Mouse (Mus musculus): ENCODE results near the gene Grin1. TPM values are rescaled to one million over a fixed set of nuclear protein-coding genes. Genes with fewer than 3 reads are reported as not detected.
"Not testable (repeated sequence)": the region's sequence is repeated elsewhere in the genome, so short reads cannot be mapped to it uniquely, and the experiment has no call there.

The Grin1 gene
- total RNA-seq, 2 experiments from 2014 or later = 0.47 to 0.63 TPM

DNA sequence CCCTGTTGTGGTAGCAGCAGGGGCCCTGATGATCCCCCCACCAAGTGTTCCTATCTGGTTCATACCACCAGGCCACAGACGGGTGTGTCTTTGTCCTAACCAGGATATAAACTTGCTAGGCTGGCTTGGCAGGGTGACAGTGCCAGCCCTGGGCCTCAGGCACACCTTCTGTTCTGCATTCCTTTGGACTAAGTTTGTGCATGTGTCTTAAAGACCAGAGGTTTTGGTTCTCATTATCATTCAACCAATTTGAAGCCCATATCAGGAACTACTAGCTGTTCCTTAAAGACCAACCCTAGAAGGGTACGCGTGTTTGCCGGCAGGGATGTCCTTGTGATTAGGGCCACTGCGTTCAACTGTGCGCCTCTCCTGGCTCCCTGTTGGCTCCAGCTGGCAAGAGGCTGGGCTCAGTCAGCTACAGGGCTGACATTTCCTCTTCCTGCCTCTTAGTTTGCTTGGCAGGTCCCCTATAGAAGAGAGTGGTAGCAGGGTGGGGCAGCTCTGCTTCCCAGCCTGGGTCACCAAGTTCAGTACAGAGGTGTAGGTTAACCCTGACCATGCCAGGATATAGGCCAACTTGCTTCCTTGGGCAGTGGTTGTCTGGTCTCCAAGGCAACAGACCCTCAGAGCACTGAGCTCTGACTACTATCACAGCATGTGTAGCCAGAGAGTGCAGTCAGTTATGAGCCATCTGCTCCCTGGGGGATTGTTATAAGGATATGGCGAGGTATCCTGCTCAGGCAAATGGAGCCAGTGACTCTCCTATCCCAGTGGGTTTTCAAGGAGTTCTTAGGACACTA, 31.9 kb downstream of the Grin1 start:
- no peak for DNase-seq

DNA sequence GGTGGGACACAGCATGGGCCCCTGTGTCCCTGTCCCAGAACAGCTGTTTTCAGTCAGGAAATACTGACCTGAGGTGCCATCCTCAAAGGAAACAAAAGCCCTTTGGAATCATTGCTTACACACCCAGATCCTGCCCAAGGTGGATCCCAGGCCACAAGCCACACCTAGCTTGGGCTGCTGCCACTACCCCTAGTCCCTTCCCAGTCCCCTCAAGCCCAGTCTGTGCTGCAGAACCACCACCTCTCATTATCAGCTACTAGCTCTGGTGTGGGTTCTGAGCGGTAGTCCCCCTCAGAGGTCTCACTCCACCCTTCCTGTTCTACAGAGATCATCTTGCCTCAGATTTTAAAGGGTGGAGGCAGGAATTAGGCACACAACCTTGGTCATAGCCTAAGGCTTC, 32.7 kb downstream of the Grin1 start:
- DNase-seq = no peak

DNA sequence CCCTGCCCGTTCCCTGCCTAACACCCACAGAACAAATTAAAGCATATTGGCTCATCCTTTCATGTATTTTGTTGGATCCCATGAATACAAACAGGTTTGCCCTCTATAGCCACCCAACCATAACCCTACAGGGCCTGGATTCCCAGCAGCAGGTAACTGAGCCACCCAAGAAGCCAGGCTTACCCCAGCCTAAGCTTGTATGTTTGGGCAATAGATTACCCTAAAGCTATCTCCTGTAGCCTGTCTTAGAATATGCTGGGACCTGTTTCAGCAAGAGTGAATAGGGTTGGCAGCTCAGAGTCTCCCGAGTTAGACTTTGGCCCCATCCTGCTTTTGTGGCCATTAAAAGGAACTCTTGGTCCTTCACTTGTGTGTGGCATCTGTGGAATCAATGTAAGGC, 33.4 kb downstream of the Grin1 start:
- DNase-seq = no peak

GRCm38 (mm10) chr2:25278928-25279882, 39.8 kb downstream of the Grin1 start:
- peak; percentile 85 for DNase-seq

- DNase-seq = no peak
Observed at GRCm38 (mm10) chr2:25273010-25273409, 46.0 kb downstream of the Grin1 start.

GRCm38 (mm10) chr2:25272515-25272914, 46.5 kb downstream of the Grin1 start:
- DNase-seq = no peak

DNA sequence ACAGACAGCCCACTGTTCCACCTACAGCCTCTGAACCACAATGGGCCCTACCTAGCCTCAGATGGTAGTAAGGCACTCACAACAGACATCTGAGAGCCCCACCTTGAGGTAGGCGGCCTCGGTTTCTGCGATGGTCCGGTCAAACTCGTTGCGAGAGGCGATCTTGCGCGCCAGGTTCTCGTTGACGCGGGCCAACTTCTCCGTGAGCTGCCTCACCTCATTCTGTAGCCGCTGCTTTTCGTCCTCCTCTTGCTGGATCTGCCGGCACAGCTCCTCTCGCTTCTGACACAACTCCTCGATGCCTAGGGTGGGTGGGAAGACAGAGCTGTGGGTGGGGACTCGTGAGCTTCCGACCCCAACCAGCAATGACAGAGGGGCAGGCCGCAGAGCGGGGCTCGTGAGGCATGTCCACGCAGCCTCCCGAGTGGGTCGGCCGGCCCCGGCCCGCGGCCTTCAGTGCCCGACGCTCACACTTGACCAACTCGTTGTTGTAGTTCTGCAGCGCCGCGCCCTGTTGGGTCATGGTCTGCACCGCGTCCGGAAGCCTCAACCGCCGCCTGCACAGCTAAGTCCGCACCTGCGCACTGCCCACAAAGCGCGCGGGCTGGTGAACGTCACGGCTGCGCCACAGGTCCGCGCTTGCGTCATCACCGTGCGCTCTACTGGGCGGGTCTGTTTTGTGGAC, 47.0 kb downstream of the Grin1 start, which contains the start of the genes Ssna1 and Anapc2:
TSS of gene Ssna1 (minus strand) at position 612 of the 685 bp plus-strand sequence.
TSS of gene Anapc2 (plus strand) at position 652 of the 685 bp plus-strand sequence.
- peak; percentile 98 for DNase-seq

- DNase-seq = no peak
Observed at GRCm38 (mm10) chr2:25267746-25268309, 51.2 kb downstream of the Grin1 start.

DNA sequence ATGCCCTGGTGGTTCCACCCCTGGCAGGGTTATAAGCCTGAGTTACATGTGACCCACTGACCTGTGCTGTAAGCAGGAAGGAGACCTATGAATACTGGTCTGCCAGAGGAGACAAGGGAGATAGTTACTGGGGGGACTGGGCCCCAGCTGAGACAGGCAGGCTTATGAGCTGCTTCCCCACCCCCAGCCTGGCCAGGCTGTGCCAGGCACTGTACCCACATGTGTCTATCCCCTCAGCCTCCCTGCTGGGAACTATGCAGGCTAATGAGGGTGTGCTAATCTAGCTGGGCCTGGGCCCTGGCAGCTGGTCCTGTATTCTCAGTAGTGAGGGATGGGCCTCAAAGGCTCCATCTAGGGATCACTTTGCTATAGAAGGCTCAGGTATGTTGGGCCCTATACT, 51.7 kb downstream of the Grin1 start:
- no peak for DNase-seq

DNA sequence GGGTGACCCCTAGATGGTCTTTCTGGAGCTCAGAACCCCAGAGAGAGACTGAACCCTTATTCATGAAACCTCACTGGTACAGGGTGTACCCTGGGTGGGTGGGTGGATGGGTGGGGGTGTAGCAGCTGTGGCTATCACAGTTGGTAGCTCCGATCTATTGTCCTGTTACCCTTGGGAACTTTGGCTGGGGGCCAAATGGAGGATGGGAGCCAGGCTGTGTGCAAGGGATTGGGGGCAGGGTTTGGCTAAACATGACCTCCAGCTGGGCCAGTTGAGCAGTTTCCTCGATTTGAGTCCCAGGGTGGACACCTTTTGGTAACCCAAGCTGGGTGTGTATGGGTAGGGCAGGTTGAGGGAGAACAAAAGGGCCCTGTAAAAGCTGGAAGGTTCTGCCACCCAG, 52.3 kb downstream of the Grin1 start:
- DNase-seq = no peak

DNA sequence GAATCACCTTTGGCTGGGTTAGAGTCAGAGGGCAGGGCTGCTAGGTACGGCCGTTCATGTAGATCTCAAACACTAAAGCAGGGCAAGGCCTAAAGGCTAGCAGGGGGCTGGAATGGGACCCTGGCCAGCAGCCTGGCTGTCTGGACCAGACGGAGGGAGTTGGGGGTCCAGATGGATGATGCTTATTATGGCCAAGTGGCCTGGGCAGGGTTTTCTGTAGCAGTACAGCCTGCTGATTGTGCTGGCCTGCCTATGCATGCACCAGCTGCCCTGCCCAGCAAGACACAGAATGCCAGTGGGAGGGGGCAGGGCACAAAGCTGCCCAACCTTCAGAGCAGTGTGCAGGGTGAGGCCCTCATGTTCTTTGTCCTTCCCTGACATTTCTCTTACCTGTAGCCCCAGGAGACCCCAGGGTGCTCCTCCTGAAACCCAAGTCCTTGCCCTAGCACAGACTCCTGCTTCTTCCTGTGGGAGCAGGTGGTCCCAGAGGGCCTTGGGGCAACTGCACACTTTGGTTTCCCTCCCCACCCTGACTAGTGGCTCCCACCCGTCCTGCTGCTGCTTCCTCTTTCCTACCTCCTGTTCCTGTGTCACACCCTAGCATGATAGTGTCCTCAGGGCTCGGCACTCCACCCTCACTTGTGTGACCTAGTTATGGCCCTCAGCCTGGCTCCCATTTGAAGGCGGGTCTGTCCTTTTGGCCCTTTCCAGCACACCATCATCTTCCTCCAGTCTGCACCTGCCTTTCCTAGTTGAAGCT, 52.9 kb downstream of the Grin1 start:
- DNase-seq = no peak

DNA sequence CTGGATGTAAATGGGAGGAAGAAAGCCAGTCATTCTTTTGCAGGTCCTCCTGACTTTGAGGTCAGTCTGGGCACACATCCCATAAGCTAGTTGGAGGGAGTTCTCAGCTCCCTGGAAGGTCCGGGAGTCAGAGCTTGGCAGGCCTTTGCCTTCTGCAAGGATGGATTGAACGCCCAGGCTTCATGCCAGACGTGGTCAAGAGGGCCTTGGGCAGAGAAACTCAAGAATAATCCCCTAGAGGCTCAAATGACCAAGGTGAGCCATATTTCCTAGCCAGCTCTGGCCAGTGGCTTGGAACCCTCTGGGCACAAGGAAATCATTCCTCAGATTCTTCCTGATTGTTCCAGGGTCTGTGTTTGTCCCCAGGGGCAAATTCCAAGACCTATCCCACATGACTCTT, 54.1 kb downstream of the Grin1 start:
- DNase-seq = no peak

- no peak for DNase-seq
Observed at GRCm38 (mm10) chr2:25264286-25264660, 54.7 kb downstream of the Grin1 start.

- DNase-seq = no peak
Observed at GRCm38 (mm10) chr2:25263623-25264285, 55.2 kb downstream of the Grin1 start.

GRCm38 (mm10) chr2:25262795-25263622, 56.0 kb downstream of the Grin1 start:
- DNase-seq = no peak

GRCm38 (mm10) chr2:25262291-25262767, 56.7 kb downstream of the Grin1 start, which contains the start of gene Tprn:
Tprn (plus strand) TSS chr2:25262618.
- peak; percentile 85 for DNase-seq

DNA sequence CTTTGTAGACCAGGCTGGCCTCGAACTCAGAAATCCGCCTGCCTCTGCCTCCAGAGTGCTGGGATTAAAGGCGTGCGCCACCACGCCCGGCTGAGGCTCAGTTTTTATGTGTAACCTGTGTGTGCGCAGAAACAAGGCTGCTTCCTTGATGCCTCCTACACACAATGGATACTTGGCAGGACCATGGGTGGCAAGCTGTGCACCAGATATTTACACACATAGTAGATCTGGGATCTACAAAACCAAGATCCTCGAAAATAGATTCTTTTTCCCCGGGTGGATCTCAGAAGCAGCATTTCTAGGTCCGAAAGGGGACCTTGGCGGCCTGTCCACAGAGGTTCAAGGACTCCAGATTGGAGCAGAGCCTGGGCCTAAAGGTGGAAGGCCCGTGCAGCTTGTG, 57.1 kb downstream of the Grin1 start:
- DNase-seq = no peak

GRCm38 (mm10) chr2:25258887-25259286, 60.1 kb downstream of the Grin1 start:
- no peak for DNase-seq

GRCm38 (mm10) chr2:25257250-25257649, 61.7 kb downstream of the Grin1 start:
- not testable (repeated sequence) for DNase-seq

All from gastrocnemius, postnatal 10 days (tissue).